Mouse (Mus musculus) heart, embryonic 12.5 days (tissue): Measurements from ENCODE around the gene Nat10. TPM values are rescaled to one million over a fixed set of nuclear protein-coding genes. Genes with fewer than 3 reads are reported as not detected.

ENCODE experiments used
- ATAC-seq: fragments of 200-750 bp; cut with Nextera tagmentation; 2 replicates; pipeline ENCODE4 v1.8.0; 2017; ENCODE audit warnings: moderate TSS enrichment, moderate library complexity; ENCODE audit not compliant: insufficient number of reproducible peaks, low FRiP score
- H3K27ac ChIP-seq: fragments of 300-500 bp; sonication (generic); 2 replicates; pipeline ENCODE4 v1.5.1; 2016; ENCODE audit warnings: mild to moderate bottlenecking, moderate library complexity; ENCODE audit not compliant: poor library complexity, severe bottlenecking
- H3K27me3 ChIP-seq: fragments of 300-500 bp; sonication (generic); replicated peaks from 2 replicates; pipeline ENCODE4 v1.6.1; 2016; ENCODE audit warnings: mild to moderate bottlenecking, moderate library complexity
- H3K36me3 ChIP-seq: fragments of 300-500 bp; sonication (generic); 2 replicates; pipeline ENCODE4 v1.6.1; 2016; ENCODE audit warnings: mild to moderate bottlenecking, moderate library complexity
- H3K4me1 ChIP-seq: fragments of 300-500 bp; sonication (generic); replicated peaks from 2 replicates; pipeline ENCODE4 v1.6.1; 2016; ENCODE audit warnings: mild to moderate bottlenecking
- H3K4me2 ChIP-seq: fragments of 300-500 bp; sonication (generic); 2 replicates; pipeline ENCODE4 v1.6.1; 2016; ENCODE audit warnings: mild to moderate bottlenecking, moderate library complexity
- H3K4me3 ChIP-seq: fragments of 300-500 bp; sonication (generic); 2 replicates; pipeline ENCODE4 v1.5.1; 2016; ENCODE audit warnings: mild to moderate bottlenecking
- H3K9ac ChIP-seq: fragments of 300-500 bp; sonication (generic); 2 replicates; pipeline ENCODE4 v1.6.1; 2016; ENCODE audit warnings: mild to moderate bottlenecking, moderate library complexity
- H3K9me3 ChIP-seq: fragments of 300-500 bp; sonication (generic); replicated peaks from 2 replicates; pipeline ENCODE4 v1.6.1; 2016; ENCODE audit warnings: mild to moderate bottlenecking, moderate library complexity
- WGBS: fragments of 180-500 bp; shearing (Covaris S2); methylation state at CpG from one replicate; pipeline ENCODE4 v1.1.7; 2016; 5-methylcytosine and 5-hydroxymethylcytosine counted together
- polyA plus RNA-seq: library from polyadenylated mRNA; unstranded; fragments of >200 nt; fragmentation: Nextera tagmentation; extraction: Ambion mirVana; gene quantifications from 2 replicates; pipeline ENCODE4 v1.2.1, GENCODE M21; 2016

Gene Nat10
- polyA plus RNA-seq: 17.2 and 19.1 TPM in 2 replicates

- Histone ChIP-seq H3K27ac (peak within 1 kb of the TSS; percentile 68), H3K9me3 (no peaks in the 10 kb centered on the region), H3K9ac (peak within 1 kb of the TSS; percentile 75), H3K4me1 (peaks cover 3% of the 10 kb centered on the region), H3K4me2 (peak within 1 kb of the TSS; percentile 96), H3K36me3 (peaks cover 21% of the 10 kb centered on the region), H3K4me3 (peak within 1 kb of the TSS; percentile 67), H3K27me3 (no peaks in the 10 kb centered on the region)
- ATAC-seq: peak; percentile 96
- WGBS: under 1% methylated on average over 47 of the region's 47 CpGs
These were observed at the start of gene Nat10 for GRCm38 (mm10) chr2:103760906-103761716. TSS of gene Nat10 (minus strand) at chr2:103761270.

DNA sequence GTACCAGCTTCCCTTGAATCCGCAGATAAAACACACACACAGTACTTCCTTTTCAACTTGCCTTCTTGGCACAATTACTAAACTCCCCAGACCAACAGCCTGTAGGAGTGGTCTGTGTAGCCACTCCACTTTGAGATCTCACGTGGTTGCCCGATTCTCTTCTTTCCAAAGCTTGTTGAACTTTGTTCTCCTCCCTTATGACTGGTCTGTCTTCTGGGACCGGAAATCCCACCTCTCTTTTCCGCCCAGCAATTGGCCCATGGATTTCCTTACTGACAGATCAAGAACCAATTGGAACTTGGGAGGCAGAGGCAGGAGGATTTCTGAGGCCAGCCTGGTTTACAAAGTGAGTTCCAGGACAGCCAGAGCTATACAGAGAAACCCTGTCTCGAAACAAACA is 49.3 kb upstream of the Nat10 start:
- H3K27me3 ChIP-seq: no peaks in the 10 kb centered on the region
- no peak overlapping the region for H3K9ac ChIP-seq
- H3K27ac ChIP-seq: no peak overlapping the region
- no peak for ATAC-seq
- no peaks in the 10 kb centered on the region for H3K36me3 ChIP-seq
- no peak overlapping the region for H3K4me3 ChIP-seq
- H3K4me1 ChIP-seq: no peaks in the 10 kb centered on the region
- H3K4me2 ChIP-seq: no peak overlapping the region
- H3K9me3 ChIP-seq: no peaks in the 10 kb centered on the region
- WGBS: 83% methylated on average over 6 of the region's 6 CpGs

DNA sequence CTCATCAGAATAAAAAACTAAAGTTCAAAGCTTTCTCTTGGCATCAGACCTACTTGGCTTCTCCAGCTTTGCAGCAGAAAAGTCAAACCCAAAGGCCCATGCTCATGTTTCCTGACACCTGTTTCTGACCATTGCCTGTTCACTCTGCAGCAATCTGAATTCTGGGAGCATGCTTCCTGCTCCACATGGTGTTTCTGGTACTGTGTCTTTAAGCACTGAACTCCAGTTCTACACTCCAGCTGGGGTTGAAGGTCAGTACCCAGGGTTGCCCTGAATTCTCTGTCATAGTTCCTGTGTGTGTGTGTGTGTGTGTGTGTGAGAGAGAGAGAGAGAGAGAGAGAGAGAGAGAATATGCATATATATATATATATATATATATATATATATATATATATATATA is 47.4 kb upstream of the Nat10 start:
- H3K27ac ChIP-seq: no peak overlapping the region
- no peak for ATAC-seq
- H3K4me1 ChIP-seq: peaks cover 10% of the 10 kb centered on the region
- no peak overlapping the region for H3K4me3 ChIP-seq
- H3K27me3 ChIP-seq: no peaks in the 10 kb centered on the region
- H3K4me2 ChIP-seq: no peak overlapping the region
- H3K9ac ChIP-seq: no peak overlapping the region
- no peaks in the 10 kb centered on the region for H3K36me3 ChIP-seq
- no peaks in the 10 kb centered on the region for H3K9me3 ChIP-seq

DNA sequence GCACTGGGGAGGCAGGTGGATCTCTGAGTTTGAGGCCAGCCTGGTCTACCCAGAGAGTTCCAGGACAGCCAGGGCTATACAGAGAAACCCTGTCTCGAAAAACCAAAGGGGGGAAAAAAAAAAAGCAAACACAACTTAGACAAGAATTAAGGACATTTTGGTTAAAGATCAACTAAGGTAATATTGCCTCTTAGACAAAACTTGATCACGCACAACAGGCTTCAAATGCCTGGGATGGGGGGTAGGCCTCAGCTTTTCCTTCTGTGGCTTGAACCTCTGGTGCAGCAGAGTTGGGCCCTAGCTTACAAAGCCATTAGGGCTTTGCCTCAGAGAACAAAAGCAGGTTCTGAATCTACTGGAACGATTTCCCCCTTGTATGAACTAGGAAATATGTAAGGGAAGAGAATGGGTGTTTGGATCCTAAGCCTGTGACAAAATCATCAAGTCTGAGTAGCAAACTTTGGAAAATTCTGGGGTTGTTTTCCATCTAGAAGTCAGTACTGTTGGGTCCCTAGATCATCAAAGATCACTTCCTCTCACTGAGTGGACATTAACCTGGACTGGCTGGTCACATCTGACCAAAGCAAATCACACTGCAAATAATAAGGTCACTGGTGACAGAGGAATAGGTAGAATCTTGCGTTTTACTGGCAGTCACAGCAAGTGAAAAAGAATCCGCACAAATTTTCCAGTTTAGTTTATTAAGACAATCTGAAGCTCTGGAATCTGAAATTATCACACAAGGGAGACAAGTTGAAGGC is 42.9 kb upstream of the Nat10 start:
- H3K9me3 ChIP-seq: no peaks in the 10 kb centered on the region
- ATAC-seq: no peak
- WGBS: 80% methylated on average over 5 of the region's 5 CpGs

DNA sequence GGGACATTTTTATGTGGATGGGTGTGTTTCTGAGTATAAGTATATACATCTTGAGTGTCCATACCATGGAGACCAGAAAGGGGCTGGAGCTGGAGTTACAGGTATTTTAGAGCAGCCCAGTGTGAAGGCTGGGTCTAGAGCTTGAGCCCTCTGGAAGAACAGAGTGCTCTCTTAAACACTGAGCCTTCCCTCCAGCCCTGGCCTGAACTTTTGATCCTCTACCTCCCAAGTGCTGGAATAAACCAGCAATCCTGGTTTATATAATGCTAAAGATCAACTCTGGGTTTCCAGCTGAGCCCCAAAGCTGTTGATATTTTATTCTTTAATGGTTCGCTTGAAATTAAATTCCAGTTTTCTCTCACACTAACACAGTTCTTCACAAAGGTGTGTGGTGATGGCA is 41.4 kb upstream of the Nat10 start:
- H3K4me2 ChIP-seq: no peak overlapping the region
- no peak overlapping the region for H3K4me3 ChIP-seq
- ATAC-seq: no peak
- H3K9ac ChIP-seq: no peak overlapping the region
- 88% methylated on average over 1 of the region's 1 CpGs for WGBS
- no peak overlapping the region for H3K27ac ChIP-seq
- no peaks in the 10 kb centered on the region for H3K27me3 ChIP-seq
- H3K36me3 ChIP-seq: no peaks in the 10 kb centered on the region
- peaks cover 20% of the 10 kb centered on the region for H3K4me1 ChIP-seq
- no peaks in the 10 kb centered on the region for H3K9me3 ChIP-seq

More for the DNA sequence above, 42.9 kb upstream of the Nat10 start:
- Histone ChIP-seq H3K27ac (no peak overlapping the region), H3K4me1 (peaks cover 16% of the 10 kb centered on the region), H3K9ac (no peak overlapping the region), H3K27me3 (no peaks in the 10 kb centered on the region), H3K36me3 (no peaks in the 10 kb centered on the region), H3K4me2 (no peak overlapping the region), H3K4me3 (no peak overlapping the region)

- Histone ChIP-seq H3K27ac (peak within 1 kb of the TSS; percentile 100), H3K36me3 (peaks cover 14% of the 10 kb centered on the region), H3K4me2 (peak within 1 kb of the TSS; percentile 70), H3K9me3 (no peaks in the 10 kb centered on the region), H3K9ac (peak within 1 kb of the TSS; percentile 99), H3K4me3 (peak within 1 kb of the TSS; percentile 95), H3K4me1 (peaks cover 20% of the 10 kb centered on the region), H3K27me3 (no peaks in the 10 kb centered on the region)
- WGBS: 0% methylated on average over 32 of the region's 33 CpGs
- peak; percentile 95 for ATAC-seq
These were observed 36.5 kb upstream of the Nat10 start, which contains the start of gene Caprin1 for GRCm38 (mm10) chr2:103797491-103798009. TSS of gene Caprin1 (minus strand) at chr2:103797649.

DNA sequence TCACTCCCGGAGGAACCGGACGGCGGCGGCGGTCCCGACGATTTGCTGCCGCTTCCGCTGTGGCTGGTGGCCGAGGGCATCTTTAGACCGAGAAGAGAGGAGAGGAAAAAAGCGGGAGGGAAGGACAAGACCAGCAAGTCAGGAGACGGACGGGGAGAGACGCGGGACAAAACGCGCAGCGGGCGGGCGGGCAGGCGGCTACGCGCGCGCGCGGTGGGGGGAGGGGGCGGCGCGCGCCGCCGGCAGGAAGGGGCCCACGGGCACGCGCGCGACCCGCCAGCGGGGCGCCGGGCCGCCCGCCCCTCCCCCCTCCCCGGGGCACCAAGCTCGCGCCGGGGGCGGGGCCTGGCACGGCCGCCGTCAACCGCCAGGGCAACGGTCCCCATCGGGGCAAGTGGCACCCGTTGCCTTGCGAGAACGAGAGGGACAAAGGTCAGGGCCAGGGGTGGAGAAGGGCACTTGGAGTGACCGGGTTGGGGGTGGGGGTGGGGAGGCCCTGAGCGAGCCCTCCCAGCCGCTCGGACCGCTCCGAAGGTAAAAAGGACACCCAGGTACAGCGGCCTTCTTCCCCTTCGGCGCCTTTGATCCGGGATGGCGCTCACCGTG is 35.9 kb upstream of the Nat10 start:
- H3K27me3 ChIP-seq: no peaks in the 10 kb centered on the region
- H3K27ac ChIP-seq: peak overlapping the region; percentile 100
- peaks cover 23% of the 10 kb centered on the region for H3K4me1 ChIP-seq
- ATAC-seq: peak; percentile 87
- no peaks in the 10 kb centered on the region for H3K9me3 ChIP-seq
- peak overlapping the region; percentile 95 for H3K4me3 ChIP-seq
- peaks cover 16% of the 10 kb centered on the region for H3K36me3 ChIP-seq
- H3K4me2 ChIP-seq: peak overlapping the region; percentile 70
- 0% methylated on average over 45 of the region's 72 CpGs for WGBS
- peak overlapping the region; percentile 99 for H3K9ac ChIP-seq

GRCm38 (mm10) chr2:103796211-103796860 is 35.3 kb upstream of the Nat10 start:
- H3K4me1 ChIP-seq: peaks cover 25% of the 10 kb centered on the region
- peak; percentile 58 for ATAC-seq
- H3K27me3 ChIP-seq: no peaks in the 10 kb centered on the region
- H3K36me3 ChIP-seq: peaks cover 18% of the 10 kb centered on the region
- under 1% methylated on average over 42 of the region's 42 CpGs for WGBS
- H3K4me3 ChIP-seq: peak overlapping the region; percentile 95
- H3K9me3 ChIP-seq: no peaks in the 10 kb centered on the region
- H3K9ac ChIP-seq: peak overlapping the region; percentile 99
- H3K4me2 ChIP-seq: peak overlapping the region; percentile 70
- H3K27ac ChIP-seq: peak overlapping the region; percentile 100

GRCm38 (mm10) chr2:103795843-103796210 is 34.8 kb upstream of the Nat10 start:
- Histone ChIP-seq H3K9me3 (no peaks in the 10 kb centered on the region), H3K36me3 (peaks cover 23% of the 10 kb centered on the region), H3K4me3 (peak overlapping the region; percentile 95), H3K27me3 (no peaks in the 10 kb centered on the region), H3K27ac (peak overlapping the region; percentile 100), H3K4me2 (peak overlapping the region; percentile 70), H3K9ac (peak overlapping the region; percentile 99), H3K4me1 (peaks cover 29% of the 10 kb centered on the region)
- WGBS: 0% methylated on average over 11 of the region's 11 CpGs
- peak; percentile 75 for ATAC-seq

DNA sequence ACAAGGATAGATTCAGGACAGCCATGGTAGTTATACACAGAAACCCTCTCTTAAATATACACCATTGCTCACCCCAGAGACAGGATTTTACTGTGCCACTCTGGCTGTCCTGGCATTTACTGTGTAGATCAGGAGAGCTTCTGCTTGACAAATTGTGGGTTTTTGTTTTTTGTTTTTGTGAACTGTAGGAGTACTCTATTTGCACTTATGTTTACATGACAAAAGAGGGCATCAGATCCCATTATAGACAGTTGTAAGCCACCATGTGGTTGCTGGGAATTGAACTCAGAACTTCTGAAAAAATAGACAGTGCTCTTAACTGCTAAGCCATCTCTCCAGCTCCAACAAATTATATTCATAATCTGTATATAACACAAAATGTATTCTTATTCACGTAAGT is 30.9 kb upstream of the Nat10 start:
- peaks cover 27% of the 10 kb centered on the region for H3K4me1 ChIP-seq
- H3K4me2 ChIP-seq: no peak overlapping the region
- no peak overlapping the region for H3K27ac ChIP-seq
- ATAC-seq: no peak
- 93% methylated on average over 1 of the region's 1 CpGs for WGBS
- no peak overlapping the region for H3K9ac ChIP-seq
- H3K4me3 ChIP-seq: no peak overlapping the region
- H3K27me3 ChIP-seq: no peaks in the 10 kb centered on the region
- peaks cover 41% of the 10 kb centered on the region for H3K36me3 ChIP-seq
- H3K9me3 ChIP-seq: no peaks in the 10 kb centered on the region
